Mouse (Mus musculus): ENCODE measurements around the gene Gabra3. TPM values are rescaled to one million over a fixed set of nuclear protein-coding genes. Genes with fewer than 3 reads are reported as not detected.
A peak's percentile ranks its signal among the peaks of the same experiment; 100 is the strongest.

Gene Gabra3
- polyA plus RNA-seq (2015; fragmentation: Nextera tagmentation; extraction: Ambion mirVana), result 2.1 and 2.6 TPM in 2 replicates

GRCm38 (mm10) chrX:72656230-72656898 lies at the start of gene Gabra3:
TSS of gene Gabra3 (minus strand) at chrX:72656848.
- H3K4me1 ChIP-seq, result no peaks in the 10 kb centered on the region
- peak within 1 kb of the TSS; percentile 45; the same call in 1 of the 2 replicates for H3K9ac ChIP-seq
- H3K27me3 ChIP-seq, result peaks cover 10% of the 10 kb centered on the region; the same call in 1 of the 2 replicates
- 11% methylated on average over 4 of the region's 4 CpGs for WGBS
- H3K4me3 ChIP-seq, result peak within 1 kb of the TSS; percentile 36
- H3K27ac ChIP-seq, result no peak within 1 kb of the TSS
- peak within 1 kb of the TSS; percentile 62 for H3K4me2 ChIP-seq (replicated peaks)
- H3K9me3 ChIP-seq, result no peaks in the 10 kb centered on the region
- ATAC-seq (ENCODE audit: low FRiP score, low read depth), result 0 out of 2 replicates have a peak, but pooled peaks have one; percentile 54
- no peaks in the 10 kb centered on the region for H3K36me3 ChIP-seq

GRCm38 (mm10) chrX:72655789-72656188 lies 859 bp downstream of the Gabra3 start:
- Histone ChIP-seq H3K36me3 (no peaks in the 10 kb centered on the region), H3K27ac (no peak overlapping the region), H3K4me3 (peak overlapping the region; percentile 36), H3K4me1 (no peaks in the 10 kb centered on the region), H3K9ac (peak overlapping the region; percentile 45; the same call in 1 of the 2 replicates), H3K27me3 (peaks cover 10% of the 10 kb centered on the region; the same call in 1 of the 2 replicates), H3K4me2 (replicated peaks) (peak overlapping the region; percentile 62), H3K9me3 (no peaks in the 10 kb centered on the region)
- ATAC-seq (ENCODE audit: low FRiP score, low read depth), result 0 out of 2 replicates have a peak, but pooled peaks have one; percentile 44
- WGBS, result 14% methylated on average over 11 of the region's 11 CpGs

GRCm38 (mm10) chrX:72655381-72655780 lies 1.3 kb downstream of the Gabra3 start:
- no peaks in the 10 kb centered on the region for H3K9me3 ChIP-seq
- H3K4me3 ChIP-seq, result peak overlapping the region; percentile 36
- H3K27ac ChIP-seq, result no peak overlapping the region
- H3K9ac ChIP-seq, result peak overlapping the region; percentile 45; the same call in 1 of the 2 replicates
- ATAC-seq (ENCODE audit: low FRiP score, low read depth), result peak; percentile 40; the same call in 1 of the 2 replicates
- H3K4me1 ChIP-seq, result no peaks in the 10 kb centered on the region
- no peaks in the 10 kb centered on the region for H3K36me3 ChIP-seq
- 15% methylated on average over 5 of the region's 5 CpGs for WGBS
- peak overlapping the region; percentile 62 for H3K4me2 ChIP-seq (replicated peaks)
- H3K27me3 ChIP-seq, result peaks cover 10% of the 10 kb centered on the region; the same call in 1 of the 2 replicates

- H3K9me3 ChIP-seq, result no peaks in the 10 kb centered on the region
- no peak overlapping the region for H3K27ac ChIP-seq
- no peak overlapping the region for H3K4me3 ChIP-seq
- H3K36me3 ChIP-seq, result no peaks in the 10 kb centered on the region
- no peak for ATAC-seq (ENCODE audit: low FRiP score, low read depth)
- H3K4me2 ChIP-seq (replicated peaks), result no peak overlapping the region
- WGBS, result 60% methylated on average over 3 of the region's 3 CpGs
- H3K9ac ChIP-seq, result no peak overlapping the region
- H3K4me1 ChIP-seq, result no peaks in the 10 kb centered on the region
- H3K27me3 ChIP-seq, result peaks cover 8% of the 10 kb centered on the region; the same call in 1 of the 2 replicates
Observed at GRCm38 (mm10) chrX:72650688-72651087, 6.0 kb downstream of the Gabra3 start.

- Histone ChIP-seq H3K27ac (no peak overlapping the region), H3K4me1 (no peaks in the 10 kb centered on the region), H3K36me3 (no peaks in the 10 kb centered on the region), H3K4me3 (no peak overlapping the region), H3K27me3 (no peaks in the 10 kb centered on the region), H3K4me2 (replicated peaks) (no peak overlapping the region), H3K9ac (no peak overlapping the region), H3K9me3 (no peaks in the 10 kb centered on the region)
- WGBS, result 56% methylated on average over 2 of the region's 2 CpGs
- ATAC-seq (ENCODE audit: low FRiP score, low read depth), result no peak
Observed at GRCm38 (mm10) chrX:72644691-72645090, 12.0 kb downstream of the Gabra3 start.

GRCm38 (mm10) chrX:72497284-72497683 lies 159.4 kb downstream of the Gabra3 start:
- no peaks in the 10 kb centered on the region for H3K27me3 ChIP-seq
- no peaks in the 10 kb centered on the region for H3K9me3 ChIP-seq
- no peaks in the 10 kb centered on the region for H3K36me3 ChIP-seq
- ATAC-seq (ENCODE audit: low FRiP score, low read depth), result no peak
- H3K4me3 ChIP-seq, result no peak overlapping the region
- H3K4me2 ChIP-seq (replicated peaks), result no peak overlapping the region
- H3K27ac ChIP-seq, result no peak overlapping the region
- no peak overlapping the region for H3K9ac ChIP-seq
- H3K4me1 ChIP-seq, result no peaks in the 10 kb centered on the region
- WGBS, result 72% methylated on average over 5 of the region's 5 CpGs

GRCm38 (mm10) chrX:72489806-72490205 lies 166.8 kb downstream of the Gabra3 start:
- Histone ChIP-seq H3K9ac (no peak overlapping the region), H3K9me3 (no peaks in the 10 kb centered on the region), H3K4me1 (no peaks in the 10 kb centered on the region), H3K4me2 (replicated peaks) (no peak overlapping the region), H3K36me3 (no peaks in the 10 kb centered on the region), H3K4me3 (no peak overlapping the region), H3K27me3 (no peaks in the 10 kb centered on the region), H3K27ac (no peak overlapping the region)
- 89% methylated on average over 2 of the region's 2 CpGs for WGBS
- no peak for ATAC-seq (ENCODE audit: low FRiP score, low read depth)

GRCm38 (mm10) chrX:72386758-72387157 lies 269.9 kb downstream of the Gabra3 start, which contains the start of gene Magea10:
TSS of gene Magea10 (minus strand) at chrX:72386858.
- ATAC-seq (ENCODE audit: low FRiP score, low read depth), result no peak
- Histone ChIP-seq H3K4me1 (no peaks in the 10 kb centered on the region), H3K9me3 (no peaks in the 10 kb centered on the region), H3K27ac (no peak within 1 kb of the TSS), H3K4me2 (replicated peaks) (no peak within 1 kb of the TSS), H3K36me3 (no peaks in the 10 kb centered on the region), H3K4me3 (no peak within 1 kb of the TSS), H3K27me3 (no peaks in the 10 kb centered on the region), H3K9ac (no peak within 1 kb of the TSS)
- 91% methylated on average over 6 of the region's 6 CpGs for WGBS

MicroRNAs encoded within 50 kb of the gene (microRNA counts, 519-probe panel; counts per million panel counts)
- microRNA mmu-miR-105 (2,054 counts per million, percentile 26 among the panel's probes with 10 or more counts), microRNA mmu-miR-767 (not detected)

Small RNA genes lying within 50 kb of the gene (microRNA-seq; reads per million reads assigned to microRNA genes)
- gene Mir105 (not detected), gene Mir767 (not detected)

Other genes starting within 250 kb of the Gabra3 start
- gene Gabrq, start 168.3 kb upstream of the Gabra3 start, polyA plus RNA-seq (2015; fragmentation: Nextera tagmentation; extraction: Ambion mirVana), result 0.11 TPM in 2 replicates